Mouse (Mus musculus) mouse trophoblast stem cell (cell line): ENCODE measurements around the gene Slc25a17.

ENCODE experiments used
- in situ Hi-C, 2 experiments: fragments of 300-500 bp; cut with MseI, MboI; formaldehyde crosslinking; loops; 2 replicates in 1 of 2; 3 replicates in 1 of 2; pipeline ENCODE4 v1.15.1; 2025

Slc25a17 gene

DNA sequence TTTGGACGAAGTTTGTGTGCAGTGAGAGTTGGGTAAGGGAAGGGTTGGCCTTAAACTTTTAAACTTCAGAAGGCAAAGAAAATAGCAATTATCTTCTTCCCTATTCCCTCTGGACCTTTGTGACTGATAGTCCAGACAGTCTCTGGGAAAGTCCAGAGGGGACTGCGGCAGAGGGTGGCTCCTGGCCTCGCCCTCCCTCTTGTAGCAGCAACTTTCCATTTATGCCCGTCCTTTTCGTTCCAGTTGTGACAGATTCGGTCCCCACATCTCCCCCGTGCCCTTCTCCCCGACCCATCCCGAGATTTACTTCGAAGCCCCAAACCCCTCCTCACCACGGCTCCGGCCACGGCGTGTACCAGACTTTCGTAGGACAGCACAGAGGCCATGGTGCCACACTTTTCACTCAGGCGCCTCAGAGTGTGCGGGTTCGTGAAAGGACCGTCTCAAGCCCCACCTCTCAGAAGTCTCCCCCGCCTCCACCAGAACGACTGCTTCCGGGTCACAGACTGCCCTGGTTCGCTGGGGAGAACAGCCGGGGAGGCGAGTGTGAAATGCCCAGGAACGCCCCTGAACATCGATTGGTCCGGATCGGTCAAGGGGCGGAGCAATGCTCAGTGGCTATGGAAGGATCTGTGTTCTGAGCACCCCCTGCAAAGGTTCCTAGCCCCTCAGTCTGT is at the start of gene Slc25a17:
Gene Slc25a17 (minus strand): TSS at position 468 of the 677 bp plus-strand sequence.
- in situ Hi-C loops, result no loop called here

DNA sequence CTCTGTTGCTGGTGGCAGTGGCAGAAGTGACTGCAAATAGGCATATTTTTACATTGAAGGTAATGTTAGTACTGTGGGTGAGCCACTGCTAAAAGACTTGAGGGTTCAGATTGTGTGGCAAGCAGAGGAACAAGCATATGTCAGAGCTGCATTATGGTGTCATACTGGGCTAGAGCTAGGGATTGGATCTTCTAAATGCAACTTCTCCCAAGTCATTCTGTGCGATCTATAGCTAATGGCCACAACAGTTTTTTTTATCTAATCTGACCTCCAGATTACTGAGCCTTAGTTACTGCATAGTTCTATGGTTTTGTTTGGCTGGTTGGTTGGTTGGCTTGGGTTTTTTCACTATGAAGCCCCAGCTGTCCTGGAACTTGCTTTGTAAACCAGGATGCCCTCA is 47.6 kb upstream of the Slc25a17 start, which contains the start of gene Dnajb7:
Gene Dnajb7 (minus strand): TSS at position 101 of the 400 bp plus-strand sequence.
- in situ Hi-C loops, result no loop called here

DNA sequence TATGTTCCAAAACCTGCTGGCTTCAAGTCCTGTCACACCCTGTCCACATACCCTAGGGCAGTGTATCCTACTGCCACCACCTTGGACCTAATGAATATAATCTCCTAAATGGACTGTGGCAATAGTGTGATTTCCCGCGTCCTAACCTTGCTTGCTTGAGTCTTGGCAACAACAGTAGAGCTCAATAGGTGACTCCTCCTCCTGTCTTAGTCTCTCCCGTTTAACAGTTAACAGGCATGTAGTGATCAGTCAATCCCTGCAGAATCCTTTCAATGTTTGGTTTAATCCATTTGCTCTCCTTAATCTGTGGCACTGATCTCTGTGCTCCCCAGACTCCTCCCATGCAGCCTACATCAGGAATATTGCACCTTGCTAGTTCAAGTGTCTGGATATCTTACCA is 44.4 kb upstream of the Slc25a17 start:
- in situ Hi-C loops, result no loop called here

DNA sequence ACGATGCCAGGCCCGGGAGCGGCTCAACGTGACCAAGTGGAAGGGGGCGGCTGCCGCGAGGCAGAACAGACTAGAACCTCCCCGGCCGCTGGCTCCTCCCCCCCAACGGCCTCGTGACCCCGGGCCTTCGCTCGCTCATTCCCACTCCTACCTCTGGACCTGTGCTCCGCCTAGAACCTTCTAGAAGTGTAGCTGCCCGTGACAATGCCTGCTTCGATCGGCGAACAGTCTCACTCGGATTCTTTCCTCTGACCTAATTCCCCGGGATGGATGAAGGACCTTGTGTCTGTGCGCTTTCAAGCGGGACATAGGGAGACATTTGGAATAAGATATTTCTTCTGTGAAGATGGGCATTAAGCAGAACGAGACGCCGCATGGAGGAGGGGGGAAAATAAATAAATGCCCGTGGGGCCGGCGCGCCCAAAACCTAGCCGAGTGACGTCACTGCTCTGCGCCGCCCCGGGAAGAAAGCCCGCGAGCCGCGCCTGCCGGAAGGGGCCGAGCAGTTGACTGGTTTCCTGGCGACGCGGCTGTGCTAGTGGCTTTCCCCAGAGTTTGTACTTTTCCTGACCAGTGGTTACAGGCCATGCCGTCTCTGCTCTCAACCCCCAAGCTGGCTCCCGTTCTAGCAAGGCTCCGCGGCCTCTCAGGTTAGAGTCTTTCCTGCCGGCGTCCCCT is 39.2 kb upstream of the Slc25a17 start, which contains the start of the genes St13 and Xpnpep3:
Gene St13 (minus strand): TSS at position 440 of the 678 bp plus-strand sequence.
Gene Xpnpep3 (plus strand): TSS at position 501 of the 678 bp plus-strand sequence.
- in situ Hi-C loops, result no loop called here

DNA sequence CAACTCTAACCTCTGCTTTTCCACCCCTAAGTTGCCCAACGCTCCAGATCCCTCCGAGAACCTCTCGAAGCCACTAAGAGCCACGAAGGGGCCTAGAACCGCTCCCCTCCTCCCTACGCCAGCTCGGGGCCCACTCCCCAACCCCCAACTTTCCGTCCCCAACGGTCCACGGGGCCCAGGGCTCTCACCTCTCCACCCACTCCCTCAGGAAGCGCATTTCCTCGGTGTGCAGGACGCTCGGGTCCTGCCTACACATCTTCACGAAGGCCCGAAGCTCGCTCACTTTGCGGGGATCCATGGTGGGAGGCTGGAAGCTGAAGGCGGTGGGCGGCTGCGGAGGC is 38.7 kb upstream of the Slc25a17 start:
- in situ Hi-C loops, result no loop called here

DNA sequence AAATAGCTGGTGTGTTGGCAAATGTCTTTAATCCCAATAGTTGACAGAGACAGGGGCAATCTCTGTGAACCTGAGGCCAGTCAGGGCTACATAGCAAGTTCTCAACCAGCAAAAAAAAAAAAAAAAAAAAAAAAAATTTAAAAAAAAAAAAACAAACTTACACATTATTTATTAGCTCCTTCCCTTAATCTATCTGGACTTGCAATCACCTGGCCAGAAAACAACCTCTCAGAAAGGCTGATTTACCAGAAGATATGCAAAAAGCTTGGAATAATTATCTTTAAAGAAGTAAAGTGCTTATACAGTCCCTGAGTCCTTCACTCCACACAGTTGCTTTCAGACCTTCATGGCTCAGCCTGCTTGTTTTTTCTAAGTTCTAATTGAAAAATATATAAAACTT is 37.6 kb upstream of the Slc25a17 start:
- in situ Hi-C loops, result no loop called here

DNA sequence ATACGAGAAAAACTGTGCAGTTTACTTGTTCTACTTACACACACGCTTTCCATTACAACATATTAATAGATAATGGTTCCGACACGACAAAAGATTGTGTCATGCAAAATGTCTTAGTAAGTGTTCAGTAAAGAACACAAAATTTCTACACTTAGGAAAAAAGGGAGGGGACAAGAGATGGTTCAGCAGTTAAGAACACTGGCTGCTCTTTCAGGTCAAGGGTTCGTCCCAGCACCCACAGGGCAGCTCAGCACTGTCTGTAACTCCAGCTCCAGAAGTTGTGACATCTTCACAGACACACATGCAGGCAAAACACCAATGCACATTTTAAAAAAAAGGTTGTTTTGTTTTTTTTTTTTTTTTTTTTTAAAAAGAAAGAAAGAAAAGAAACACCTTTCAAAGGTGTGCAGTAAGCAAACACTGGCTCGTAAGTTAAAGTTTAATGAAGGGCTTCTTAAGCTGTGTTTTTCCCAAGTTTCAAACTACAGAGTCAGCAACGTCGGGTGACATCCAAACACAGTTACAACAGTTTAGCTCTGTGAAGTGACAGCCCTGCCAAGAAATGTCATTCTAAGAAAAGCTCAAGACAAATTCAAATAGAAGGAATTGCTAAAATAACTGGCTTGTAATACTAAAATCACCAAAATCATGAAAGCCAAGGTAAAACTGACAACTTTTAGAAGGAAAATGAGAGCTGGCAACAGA is 33.8 kb upstream of the Slc25a17 start:
- in situ Hi-C loops, result no loop called here

DNA sequence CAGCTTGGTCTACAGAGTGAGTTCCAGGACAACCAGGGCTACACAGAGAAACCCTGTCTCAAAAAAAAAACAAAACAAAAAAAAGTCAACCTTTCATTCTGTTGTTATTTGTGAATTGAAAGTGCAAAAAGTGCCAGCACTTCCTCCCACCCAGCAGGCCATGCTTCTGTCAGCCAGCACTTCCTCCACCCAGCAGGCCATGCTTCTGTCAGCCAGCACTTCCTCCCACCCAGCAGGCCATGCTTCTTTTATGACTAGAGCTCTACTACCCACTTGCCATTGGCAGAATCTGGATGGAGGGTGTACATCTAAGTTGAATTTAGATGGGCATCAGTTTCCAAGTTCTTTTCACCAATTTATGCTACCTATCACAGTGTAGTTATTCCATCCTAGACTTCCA is 32.4 kb upstream of the Slc25a17 start:
- in situ Hi-C loops, result no loop called here

DNA sequence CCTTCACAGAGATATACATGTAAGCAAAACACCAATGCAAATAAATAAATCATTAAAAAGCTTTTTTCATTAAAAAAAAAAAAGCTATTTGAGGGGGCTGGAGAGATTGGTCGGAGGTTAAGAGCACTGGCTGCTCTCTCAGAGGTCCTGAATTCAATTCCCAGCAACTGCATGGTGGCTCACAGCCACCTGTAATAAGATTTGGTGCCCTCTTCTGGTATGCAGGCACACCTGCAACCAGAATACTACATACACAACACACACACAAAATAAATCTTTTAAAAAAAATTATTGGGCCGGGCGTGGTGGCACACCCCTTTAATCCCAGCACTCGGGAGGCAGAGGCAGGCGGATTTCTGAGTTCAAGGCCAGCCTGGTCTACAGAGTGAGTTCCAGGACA is 25.7 kb upstream of the Slc25a17 start:
- in situ Hi-C loops, result no loop called here

DNA sequence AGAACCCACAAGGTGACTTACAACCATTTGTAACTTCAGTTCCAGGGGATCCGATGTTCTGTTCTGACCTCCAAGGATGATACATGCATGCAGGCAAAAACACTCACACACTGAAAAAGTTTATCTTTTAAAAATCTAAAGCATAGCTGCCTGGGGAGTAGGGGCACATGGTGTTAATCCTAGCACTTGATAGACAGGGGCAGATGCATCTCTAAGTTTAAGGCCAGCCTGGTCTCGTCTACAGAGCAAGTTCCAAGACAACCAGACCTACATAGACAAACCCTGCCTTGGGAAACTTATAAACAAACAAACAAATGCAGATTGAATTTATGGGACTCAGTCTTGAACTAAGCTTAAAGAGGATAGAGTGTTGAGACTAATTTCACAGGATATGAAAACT is 18.2 kb upstream of the Slc25a17 start:
- in situ Hi-C loops, result no loop called here

DNA sequence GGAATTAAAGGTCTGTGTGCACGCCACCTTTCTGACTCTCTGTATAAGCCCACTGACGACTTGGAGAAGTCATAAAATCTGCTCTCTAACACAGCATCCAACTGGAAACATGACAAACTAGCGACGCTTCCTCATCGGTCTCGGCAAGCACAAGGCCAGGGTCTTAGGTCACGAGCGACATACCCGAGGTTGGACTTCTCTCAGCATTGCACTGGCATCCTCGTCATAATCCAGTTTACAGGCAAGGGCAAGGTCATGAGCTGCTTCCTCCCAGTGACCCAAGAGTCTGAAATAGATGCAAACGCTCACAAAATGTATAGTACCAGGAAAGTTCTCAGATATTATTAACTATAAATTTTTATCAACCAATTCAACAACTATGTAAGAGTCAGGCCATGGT is 14.0 kb upstream of the Slc25a17 start:
- in situ Hi-C loops, result no loop called here

DNA sequence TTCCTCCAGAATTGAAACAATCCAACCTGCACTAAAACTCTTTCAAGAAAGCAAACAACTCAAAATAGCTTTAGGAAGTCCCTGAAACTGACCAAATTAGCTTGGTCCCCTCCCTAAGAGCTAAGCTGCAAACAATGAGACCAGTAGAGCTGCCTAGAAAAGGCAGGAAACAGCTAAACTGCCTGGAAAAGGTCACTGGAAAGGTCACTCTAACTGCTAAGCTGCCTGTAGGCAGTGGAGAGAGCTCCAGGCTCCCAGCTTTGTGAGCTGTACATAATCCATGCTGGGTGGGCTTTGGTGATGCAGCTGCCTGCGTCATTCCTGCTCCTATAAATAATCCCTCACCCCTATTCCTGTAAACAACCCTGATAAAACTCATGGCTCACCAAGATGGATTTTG is 9.7 kb upstream of the Slc25a17 start:
- in situ Hi-C loops, result no loop called here

DNA sequence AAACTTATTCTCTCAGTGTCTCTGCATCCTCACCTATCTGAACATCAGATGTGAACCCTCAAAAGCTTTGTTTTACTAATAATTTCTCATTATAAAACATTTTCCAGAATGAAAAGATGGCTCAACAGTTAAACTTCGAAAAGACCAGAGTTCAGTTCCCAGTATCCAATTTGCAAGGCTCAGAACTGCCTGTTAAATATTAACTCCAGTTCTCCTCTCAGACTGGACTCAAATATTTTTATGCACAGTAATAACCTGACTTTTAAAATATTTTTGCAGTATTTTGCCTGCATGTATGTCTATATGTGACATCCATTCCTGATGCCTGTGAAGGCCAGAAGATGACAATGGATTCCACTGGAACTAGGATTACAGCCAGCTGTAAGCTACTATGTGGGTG is 8.0 kb upstream of the Slc25a17 start:
- in situ Hi-C loops, result no loop called here

DNA sequence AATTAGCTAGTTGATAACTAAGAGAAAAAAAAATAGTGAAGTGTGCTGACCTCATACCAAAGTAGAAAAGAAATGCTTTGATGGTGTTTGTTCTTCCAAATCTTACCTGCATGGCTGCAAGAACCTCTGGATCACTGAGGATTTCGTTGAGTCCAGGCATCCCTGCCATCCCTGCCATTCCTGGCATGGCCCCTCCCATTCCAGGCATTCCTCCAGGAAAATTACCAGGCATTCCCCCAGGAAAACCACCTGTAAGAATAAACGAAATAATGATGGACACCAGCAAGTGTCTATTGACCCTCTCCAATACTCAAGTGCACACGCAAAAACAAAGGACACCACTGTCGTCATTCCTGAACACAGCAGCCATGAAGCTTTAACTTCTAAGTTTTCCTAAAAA is 5.6 kb upstream of the Slc25a17 start:
- in situ Hi-C loops, result no loop called here

DNA sequence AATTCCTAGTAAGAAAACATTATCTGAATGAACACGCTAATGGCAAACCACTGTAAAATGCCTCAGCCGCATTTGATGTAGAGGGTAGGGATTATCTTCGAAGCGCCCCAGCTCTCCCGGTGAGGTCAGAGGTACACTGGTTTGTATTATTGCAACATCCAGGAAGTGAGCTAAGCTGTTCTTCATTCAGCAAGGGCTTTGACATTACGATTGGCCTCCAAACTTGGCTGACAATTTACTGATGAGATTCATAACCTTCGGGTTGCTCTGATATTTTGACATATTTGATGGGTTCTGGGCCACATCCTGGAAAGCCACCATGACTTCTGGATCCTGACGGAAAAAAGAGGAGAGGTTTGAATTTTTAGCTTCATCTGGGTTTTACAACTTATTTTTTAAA is 4.6 kb upstream of the Slc25a17 start:
- in situ Hi-C loops, result no loop called here

DNA sequence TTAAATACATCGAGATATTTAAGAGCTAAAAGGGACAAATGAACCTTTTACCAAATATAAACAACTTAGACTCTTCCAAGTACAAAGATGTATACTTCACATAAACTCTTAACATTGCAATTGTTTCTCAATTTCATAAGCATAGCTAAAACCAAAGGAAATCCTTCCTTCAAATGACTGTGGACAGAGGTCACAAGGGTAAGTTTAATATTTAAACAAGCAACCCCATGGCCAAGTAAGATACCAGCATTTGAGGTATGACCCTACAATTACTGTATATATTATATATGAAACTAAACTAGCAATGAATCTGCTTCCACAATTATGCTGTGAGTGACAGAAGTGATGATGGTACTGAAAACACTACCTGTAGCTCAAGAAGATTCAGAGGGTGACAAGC is 3.7 kb upstream of the Slc25a17 start:
- in situ Hi-C loops, result no loop called here

DNA sequence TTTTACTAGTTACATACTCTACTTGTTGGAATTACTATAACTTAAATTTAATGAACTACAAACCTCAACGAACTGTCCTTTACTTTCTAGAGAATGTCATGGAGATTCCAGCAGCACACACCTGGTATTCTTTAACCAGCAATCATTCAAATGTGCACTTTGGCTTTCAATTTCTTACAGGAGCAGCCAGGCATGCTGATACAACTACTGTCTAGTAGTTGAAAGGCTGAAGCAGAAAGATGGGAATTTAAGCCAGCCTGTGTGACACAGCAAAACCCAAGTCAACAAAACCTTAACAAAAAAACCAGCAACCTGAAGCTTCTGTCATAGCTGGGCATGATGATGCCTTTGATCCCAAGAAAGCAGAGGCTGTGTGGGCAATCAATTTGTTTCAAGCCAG is 1.9 kb upstream of the Slc25a17 start:
- in situ Hi-C loops, result no loop called here

DNA sequence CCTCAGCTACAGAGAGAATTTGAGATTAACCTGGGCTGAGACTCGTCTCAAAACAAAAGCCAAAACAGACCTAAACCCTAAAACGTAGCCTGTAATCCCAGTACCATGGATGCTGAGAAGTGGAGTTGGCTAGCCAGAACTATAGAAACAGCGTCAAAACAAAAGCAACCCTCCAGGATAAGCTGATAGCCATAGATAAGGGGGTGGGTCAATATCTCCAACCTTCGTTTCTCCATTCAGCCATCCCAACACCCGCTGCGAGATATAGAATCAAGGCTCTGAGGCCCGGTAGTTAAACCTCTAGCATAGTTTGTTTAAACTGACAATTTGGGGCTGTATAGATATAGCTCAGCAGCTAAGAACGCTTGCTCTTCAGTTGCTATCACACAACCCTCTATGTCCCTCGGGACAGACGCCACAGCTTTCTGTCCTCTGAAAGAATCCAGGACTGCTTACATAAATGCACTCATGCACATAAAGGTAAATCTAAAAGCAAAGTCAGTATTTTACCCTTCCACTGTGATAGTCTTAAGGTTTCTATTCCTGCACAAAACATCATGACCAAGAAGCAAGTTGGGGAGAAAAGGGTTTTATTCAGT is 904 bp upstream of the Slc25a17 start:
- in situ Hi-C loops, result no loop called here

DNA sequence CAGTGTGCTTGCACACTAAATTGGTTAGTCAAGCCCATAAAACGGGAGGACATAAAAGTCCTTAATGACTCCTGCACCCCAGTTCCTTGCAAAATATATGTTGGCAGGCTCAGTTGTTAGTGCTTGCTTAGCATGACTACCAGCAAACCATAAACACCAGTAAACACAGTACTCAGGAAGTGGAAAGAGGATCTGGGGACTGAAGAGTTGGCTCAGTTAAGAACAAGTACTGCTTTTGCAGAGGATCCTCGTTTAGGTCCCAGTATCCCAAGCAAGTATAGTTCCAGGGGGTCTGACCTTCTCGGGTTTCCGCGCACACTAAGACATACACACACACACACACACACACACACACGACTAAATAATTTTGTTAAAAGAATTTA is 401 bp upstream of the Slc25a17 start:
- in situ Hi-C loops, result no loop called here

DNA sequence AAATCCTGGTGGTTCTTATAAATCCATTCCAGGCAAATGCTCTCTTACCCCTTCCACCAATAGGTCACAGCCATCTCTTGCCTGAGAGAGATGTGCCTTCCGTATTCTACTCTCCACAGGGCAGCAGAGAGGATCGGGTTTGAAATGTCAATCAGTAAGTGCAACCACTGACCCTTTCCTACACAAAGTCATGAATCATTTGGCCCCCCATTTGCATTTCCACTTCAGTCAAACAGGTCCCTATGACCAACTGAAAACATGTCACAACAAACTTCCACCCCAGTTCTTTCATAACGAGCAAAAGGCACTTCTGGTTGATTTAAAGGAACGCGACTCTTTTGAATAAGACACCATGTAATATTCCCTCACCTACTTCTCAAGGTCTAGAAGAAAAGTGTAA is 1.2 kb downstream of the Slc25a17 start:
- in situ Hi-C loops, result no loop called here

DNA sequence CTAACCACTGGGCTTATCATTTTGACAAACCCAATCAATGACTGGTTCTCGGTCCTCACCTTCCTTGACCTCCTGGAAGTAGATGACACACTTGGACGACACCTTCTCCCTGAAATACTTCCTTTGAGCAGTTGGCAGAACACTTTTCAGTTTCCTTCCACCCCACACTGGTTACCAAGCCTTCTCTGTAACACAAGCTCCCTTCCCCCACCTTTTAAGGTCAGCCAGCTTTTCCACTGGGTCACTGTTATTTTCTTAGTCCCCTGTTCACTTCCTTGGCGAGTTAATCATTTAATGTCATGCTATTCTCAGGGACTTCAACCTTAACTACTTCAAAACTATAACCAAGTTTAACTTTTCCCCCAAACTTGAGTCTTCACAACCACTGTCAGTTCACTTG is 1.7 kb downstream of the Slc25a17 start:
- in situ Hi-C loops, result no loop called here

DNA sequence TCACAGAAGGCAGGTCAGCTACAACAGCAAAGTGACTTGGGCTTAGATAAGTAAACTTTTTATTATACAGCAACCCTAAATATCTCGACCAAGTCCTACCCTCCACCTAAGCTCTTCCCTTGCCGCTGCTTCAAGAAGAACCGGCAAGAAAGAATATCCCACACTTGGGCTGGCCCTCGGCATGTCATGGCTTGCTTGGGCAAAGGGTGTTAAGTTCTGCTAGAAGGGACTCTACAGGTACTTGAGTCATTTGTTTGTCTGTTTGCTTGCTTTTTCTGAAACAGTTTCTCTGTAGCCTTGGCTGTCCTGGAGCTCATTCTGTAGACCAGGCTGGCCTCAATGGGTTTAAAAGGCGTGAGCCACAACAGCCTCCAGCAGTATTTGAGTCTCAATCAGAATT is 3.7 kb downstream of the Slc25a17 start:
- in situ Hi-C loops, result no loop called here
